Mouse (Mus musculus) E14TG2a.4 (cell line): Measurements from ENCODE around the gene Il17rb.

ENCODE experiments used
- H3K27me3 ChIP-seq: 2 replicates; pipeline ENCODE4 v1.6.1; 2014; ENCODE audit warnings: low read length, control low read depth; ENCODE audit not compliant: insufficient read depth
- H3K36me3 ChIP-seq: 2 replicates; pipeline ENCODE4 v1.6.1; 2014; ENCODE audit warnings: low read length, control low read depth; ENCODE audit not compliant: insufficient read depth
- H3K4me1 ChIP-seq: replicated peaks from 2 replicates; pipeline ENCODE4 v1.6.1; 2014; ENCODE audit warnings: low read depth, low read length, control low read depth
- H3K4me3 ChIP-seq: replicated peaks from 2 replicates; pipeline ENCODE4 v1.5.1; 2014; ENCODE audit warnings: mild to moderate bottlenecking, low read length
- H3K9me3 ChIP-seq: 2 replicates; pipeline ENCODE4 v1.6.1; 2014; ENCODE audit warnings: low read length, control low read depth
- CTCF ChIP-seq: conservative IDR thresholded peaks from 2 replicates; pipeline ENCODE4 v1.5.1; 2014; ENCODE audit warnings: low read length
- NANOG ChIP-seq: IDR thresholded peaks from 2 replicates; pipeline ENCODE4 v1.6.1; 2014; ENCODE audit warnings: borderline replicate concordance, low read length, mixed read lengths
- POU5F1 ChIP-seq: IDR thresholded peaks from 2 replicates; pipeline ENCODE4 v1.6.1; 2014; ENCODE audit warnings: low read length, borderline replicate concordance

Gene Il17rb

DNA sequence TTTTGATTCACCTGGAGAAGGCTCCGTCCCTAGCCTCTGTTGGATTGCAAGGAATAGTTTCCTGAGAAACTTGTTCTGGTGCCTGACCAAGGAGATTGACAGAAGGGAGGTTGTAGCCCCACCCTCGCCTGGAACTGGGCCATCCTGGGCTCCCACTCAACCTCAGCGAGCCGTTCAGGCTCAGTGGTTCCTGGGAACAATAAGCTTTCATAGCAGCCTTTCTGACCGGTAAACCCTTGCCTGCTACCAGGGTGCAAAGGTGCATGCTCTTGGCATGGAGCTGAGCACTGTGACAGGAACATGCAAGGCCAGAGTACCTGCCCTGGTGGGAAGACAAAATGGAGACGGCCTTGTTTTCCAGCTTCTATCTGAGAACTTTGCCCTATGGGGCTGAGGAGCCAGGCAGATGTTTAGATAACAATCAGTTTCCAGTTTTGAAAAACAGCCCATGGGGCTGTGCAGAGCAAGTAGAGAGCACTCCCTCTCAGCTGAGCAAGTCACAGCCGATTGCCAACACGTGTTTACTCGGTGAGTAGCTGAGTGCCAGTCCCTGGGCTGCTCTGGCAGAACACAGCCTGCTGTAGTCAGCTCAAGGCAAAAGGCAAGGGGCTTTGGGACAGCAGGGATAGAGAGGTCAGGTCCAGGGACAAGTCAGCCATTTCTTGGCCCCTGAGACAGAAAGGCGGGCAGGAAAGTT lies 1.3 kb upstream of the Il17rb start:
- TF ChIP-seq POU5F1 (no peak), CTCF (no peak), NANOG (no peak)
- Histone ChIP-seq H3K4me3 (0 out of 2 replicates have a peak overlapping the region, but pooled peaks have one; percentile 79), H3K36me3 (no peaks in the 10 kb centered on the region), H3K27me3 (peaks cover 55% of the 10 kb centered on the region), H3K4me1 (peaks cover 24% of the 10 kb centered on the region), H3K9me3 (no peaks in the 10 kb centered on the region)

DNA sequence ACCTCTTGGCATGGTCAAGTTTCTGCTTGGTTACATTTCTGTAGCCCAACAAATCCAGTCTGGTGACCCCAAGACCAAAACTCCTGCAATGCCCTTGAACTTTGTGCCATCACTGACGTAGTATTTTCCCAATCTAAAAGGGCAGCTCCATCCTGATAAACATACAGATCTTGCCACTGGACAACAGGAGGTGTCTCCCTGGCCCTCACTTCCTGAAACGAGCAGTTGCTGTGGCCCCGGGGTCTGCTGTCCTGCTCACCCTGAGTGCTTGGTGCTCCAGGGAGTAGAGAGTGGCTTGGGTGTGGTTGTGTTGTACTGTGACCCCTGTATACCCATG lies 9.3 kb downstream of the Il17rb start:
- Histone ChIP-seq H3K9me3 (no peaks in the 10 kb centered on the region), H3K27me3 (no peaks in the 10 kb centered on the region), H3K4me3 (no peak overlapping the region), H3K36me3 (peaks cover 34% of the 10 kb centered on the region), H3K4me1 (peaks cover 41% of the 10 kb centered on the region)
- TF ChIP-seq CTCF = no peak
- no peak for TF ChIP-seq NANOG
- no peak for TF ChIP-seq POU5F1

GRCm38 (mm10) chr14:29998747-29999474 lies 9.8 kb downstream of the Il17rb start:
- TF ChIP-seq CTCF = no peak
- TF ChIP-seq POU5F1 = no peak
- no peak for TF ChIP-seq NANOG
- no peaks in the 10 kb centered on the region for H3K9me3 ChIP-seq

DNA sequence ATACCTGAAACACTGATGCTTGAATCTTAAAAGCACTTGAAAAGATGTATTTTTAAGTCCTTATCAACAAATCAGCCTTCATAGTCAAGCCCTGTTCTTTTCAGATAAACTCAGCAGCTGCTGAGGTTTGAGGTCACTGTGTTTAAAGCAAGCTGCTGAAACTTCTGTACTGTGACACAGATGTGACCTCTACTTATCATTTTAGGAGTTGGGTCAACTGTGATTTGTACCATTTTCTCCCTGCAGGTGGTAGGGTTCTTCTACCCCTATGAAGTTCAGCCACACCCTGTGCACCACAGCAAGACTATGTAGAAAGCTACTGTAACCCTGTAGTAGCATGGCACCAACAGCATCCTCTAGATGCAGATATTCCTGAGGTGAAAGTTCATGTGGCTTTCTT lies 11.4 kb downstream of the Il17rb start:
- H3K36me3 ChIP-seq = peaks cover 55% of the 10 kb centered on the region
- no peaks in the 10 kb centered on the region for H3K9me3 ChIP-seq
- no peak for TF ChIP-seq CTCF
- TF ChIP-seq NANOG = no peak
- no peak for TF ChIP-seq POU5F1
- no peaks in the 10 kb centered on the region for H3K27me3 ChIP-seq
- H3K4me3 ChIP-seq = no peak overlapping the region
- peaks cover 47% of the 10 kb centered on the region for H3K4me1 ChIP-seq

More at GRCm38 (mm10) chr14:29998747-29999474, 9.8 kb downstream of the Il17rb start:
- Histone ChIP-seq H3K27me3 (no peaks in the 10 kb centered on the region), H3K4me1 (peaks cover 39% of the 10 kb centered on the region), H3K4me3 (no peak overlapping the region), H3K36me3 (peaks cover 39% of the 10 kb centered on the region)

GRCm38 (mm10) chr14:29996000-29996751 lies 12.5 kb downstream of the Il17rb start:
- no peak overlapping the region for H3K4me3 ChIP-seq
- no peak for TF ChIP-seq NANOG
- TF ChIP-seq CTCF = no peak
- no peak for TF ChIP-seq POU5F1
- peaks cover 66% of the 10 kb centered on the region for H3K36me3 ChIP-seq
- no peaks in the 10 kb centered on the region for H3K9me3 ChIP-seq
- no peaks in the 10 kb centered on the region for H3K27me3 ChIP-seq
- H3K4me1 ChIP-seq = peaks cover 47% of the 10 kb centered on the region

DNA sequence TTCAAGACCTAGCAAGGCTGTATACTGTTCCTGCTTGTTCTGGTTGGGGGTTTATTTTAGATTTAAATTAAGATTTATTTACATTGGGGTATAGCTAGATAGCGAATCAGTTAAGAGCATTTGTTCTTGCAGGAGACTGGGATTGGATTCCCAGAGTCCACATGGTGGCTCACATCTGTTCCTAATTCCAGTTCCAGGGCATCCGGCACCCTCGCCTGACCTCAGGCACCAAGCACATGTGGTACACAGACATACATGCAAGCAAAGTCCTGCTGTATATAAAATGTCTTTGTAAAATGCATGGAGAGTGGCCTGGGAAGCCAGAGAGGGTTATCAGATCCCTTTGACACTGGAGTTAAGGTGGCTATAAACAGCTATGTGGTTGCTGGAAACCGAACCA lies 13.7 kb downstream of the Il17rb start:
- H3K36me3 ChIP-seq = peaks cover 78% of the 10 kb centered on the region
- TF ChIP-seq POU5F1 (no peak), CTCF (no peak), NANOG (no peak)
- H3K4me1 ChIP-seq = peaks cover 47% of the 10 kb centered on the region
- H3K27me3 ChIP-seq = no peaks in the 10 kb centered on the region
- H3K9me3 ChIP-seq = no peaks in the 10 kb centered on the region
- H3K4me3 ChIP-seq = no peak overlapping the region

GRCm38 (mm10) chr14:29988337-29988736 lies 20.4 kb downstream of the Il17rb start:
- no peak overlapping the region for H3K4me3 ChIP-seq
- H3K36me3 ChIP-seq = peaks cover 100% of the 10 kb centered on the region
- H3K27me3 ChIP-seq = no peaks in the 10 kb centered on the region
- no peaks in the 10 kb centered on the region for H3K9me3 ChIP-seq
- no peak for TF ChIP-seq POU5F1
- no peak for TF ChIP-seq CTCF
- TF ChIP-seq NANOG = no peak
- peaks cover 2% of the 10 kb centered on the region; the same call in 1 of the 2 replicates for H3K4me1 ChIP-seq

- no peak overlapping the region for H3K4me3 ChIP-seq
- H3K36me3 ChIP-seq = peaks cover 100% of the 10 kb centered on the region
- no peaks in the 10 kb centered on the region; the same call in 1 of the 2 replicates for H3K4me1 ChIP-seq
- no peak for TF ChIP-seq CTCF
- no peak for TF ChIP-seq NANOG
- TF ChIP-seq POU5F1 = no peak
- no peaks in the 10 kb centered on the region for H3K27me3 ChIP-seq
- no peaks in the 10 kb centered on the region for H3K9me3 ChIP-seq
These were observed 21.0 kb downstream of the Il17rb start for GRCm38 (mm10) chr14:29987739-29988138.
